Comparison of ENCODE assay signal across 17 mouse cellular contexts in the genomic region with DNA sequence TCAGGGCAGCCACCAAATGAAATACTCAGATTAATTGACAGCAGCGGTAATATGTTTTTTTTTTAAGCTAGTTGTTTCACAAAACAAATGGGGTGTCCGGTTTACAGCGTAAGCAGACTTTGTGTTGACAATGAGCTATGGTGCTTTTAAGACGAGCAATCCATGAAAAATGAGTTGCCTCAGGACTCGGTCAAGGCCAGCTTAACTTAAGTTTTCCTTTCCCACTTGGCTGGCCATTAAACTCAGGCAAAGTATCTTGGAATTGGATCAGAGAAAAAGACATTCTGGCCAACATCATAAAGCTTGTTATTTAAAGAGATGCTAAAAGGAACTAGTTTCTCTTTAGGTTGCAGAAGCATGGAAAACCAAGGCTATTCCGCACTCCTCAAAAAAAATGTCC. TPM values are rescaled to one million over a fixed set of nuclear protein-coding genes. Genes with fewer than 3 reads are reported as not detected.
"Had no signal": no experiment of that assay in that cellular context is flagged by ENCODE, and none has a peak within 500 bp of the region (broad histone marks: within the 10 kb centered on the region; RNA-seq: fewer than 3 reads in every experiment).

No protein-coding gene starts in this region.

- H3K36me3 ChIP-seq: limb, embryonic 12.5 days; liver, embryonic 13.5 days; neural tube, embryonic 12.5 days had no signal

- H3K9ac ChIP-seq: limb, embryonic 12.5 days; liver, embryonic 13.5 days; liver, postnatal 0 days; neural tube, embryonic 12.5 days had no signal

- H3K27ac ChIP-seq: layer of hippocampus, adult 2 months; limb, embryonic 12.5 days; liver, embryonic 13.5 days; neural tube, embryonic 12.5 days had no signal

- H3K9me3 ChIP-seq: limb, embryonic 12.5 days; liver, embryonic 13.5 days; neural tube, embryonic 12.5 days had no signal

- H3K4me2 ChIP-seq: limb, embryonic 12.5 days; liver, embryonic 13.5 days; neural tube, embryonic 12.5 days had no signal

- ATAC-seq: intestine, postnatal 0 days; liver, postnatal 0 days had no signal

- DNase-seq: kidney, adult 9 months; kidney, postnatal 36 days; liver; liver, embryonic 13.5 days; liver, postnatal 0 days; lung, postnatal 14 days; midbrain, embryonic 14.5 days; retina, postnatal 1 day; right cerebral cortex, postnatal 4 days; spleen, adult 18-20 months; thymus, postnatal 36 days had no signal

- H3K4me3 ChIP-seq: layer of hippocampus, adult 2 months; limb, embryonic 12.5 days; liver, embryonic 13.5 days; neural tube, embryonic 12.5 days had no signal

- H3K4me1 ChIP-seq: neural tube, embryonic 12.5 days had no signal

- H3K27me3 ChIP-seq: limb, embryonic 12.5 days; liver, embryonic 13.5 days; neural tube, embryonic 12.5 days had no signal

RNA-seq across cellular contexts. Expression of a gene that starts 26.9 kb away (rescaled TPM):
- total RNA-seq: monocyte, adult 5-6 weeks; neutrophil, adult 5-6 weeks had no signal
